Mouse (Mus musculus) left cerebral cortex, adult 8-10 months (tissue): ENCODE data around the gene Arhgef28. TPM values are rescaled to one million over a fixed set of nuclear protein-coding genes. Genes with fewer than 3 reads are reported as not detected.

ENCODE experiments used
- DNase-seq, 2 experiments: peaks; one replicate each; pipeline ENCODE4 v3.0.0; 2022; ENCODE audit warnings: low spot score in 2 of 2
- total RNA-seq, 4 experiments: library from RNA; stranded (reverse); gene quantifications; 2 replicates each; pipeline ENCODE4 v1.2.4; 2022

Gene Arhgef28
- total RNA-seq, 4 experiments from 2014 or later: 29.5 to 41.9 (median 34.7) TPM

DNA sequence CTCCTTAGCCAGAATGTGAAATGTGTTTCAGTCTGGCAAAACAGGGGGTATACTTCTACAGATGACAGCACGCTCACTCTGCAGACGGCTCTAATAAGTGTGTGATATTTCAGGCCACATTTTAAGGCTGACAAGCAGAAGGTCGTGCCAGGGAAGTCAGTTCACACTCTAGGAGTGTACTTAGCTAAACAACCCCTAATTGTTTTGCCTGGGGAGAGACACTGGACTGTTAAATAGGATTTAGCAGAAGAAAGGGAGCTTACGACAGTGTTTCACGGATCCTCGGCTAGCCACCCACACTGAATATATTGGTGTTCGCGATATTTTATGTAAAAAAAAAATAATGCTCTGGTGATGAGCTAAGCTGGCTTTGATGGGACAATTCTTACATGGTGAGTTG is 286.6 kb downstream of the Arhgef28 start:
- DNase-seq: no peak

DNA sequence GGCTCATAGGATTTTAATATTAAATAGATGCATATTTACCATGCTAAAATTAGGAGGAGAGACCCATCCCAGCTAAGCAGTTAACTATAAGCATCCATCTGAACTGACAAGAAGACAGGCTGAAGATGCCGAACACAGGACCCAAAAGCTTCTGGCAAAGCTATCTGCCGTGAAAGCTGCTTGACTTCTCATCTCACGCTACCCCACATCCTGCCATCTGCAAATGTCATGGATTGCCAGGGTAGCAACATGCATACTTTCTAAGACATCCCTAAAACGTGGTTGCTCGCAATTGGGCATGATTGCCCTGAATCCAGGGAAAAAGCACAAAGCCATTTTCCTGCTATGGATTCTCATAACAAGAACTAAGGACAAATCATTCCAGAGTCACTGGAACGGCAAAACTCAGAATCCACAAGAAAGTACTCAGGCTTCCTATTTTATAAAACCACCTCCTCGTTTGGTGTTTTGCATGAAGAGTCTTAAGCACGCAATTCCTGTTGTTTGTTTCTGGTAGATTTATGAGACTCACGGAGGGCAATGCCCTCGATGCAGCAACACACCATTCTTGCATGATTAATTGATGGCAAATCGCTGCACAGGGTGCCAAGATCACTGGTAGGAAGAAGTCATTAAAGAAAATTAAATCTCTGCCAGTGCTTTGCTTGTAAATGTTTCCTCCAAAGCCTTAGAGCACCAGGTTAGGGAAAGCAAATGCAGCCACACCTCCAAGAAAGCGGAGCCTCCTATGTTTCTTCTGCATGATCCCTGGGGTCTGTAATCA is 287.9 kb downstream of the Arhgef28 start:
- no peak for DNase-seq

DNA sequence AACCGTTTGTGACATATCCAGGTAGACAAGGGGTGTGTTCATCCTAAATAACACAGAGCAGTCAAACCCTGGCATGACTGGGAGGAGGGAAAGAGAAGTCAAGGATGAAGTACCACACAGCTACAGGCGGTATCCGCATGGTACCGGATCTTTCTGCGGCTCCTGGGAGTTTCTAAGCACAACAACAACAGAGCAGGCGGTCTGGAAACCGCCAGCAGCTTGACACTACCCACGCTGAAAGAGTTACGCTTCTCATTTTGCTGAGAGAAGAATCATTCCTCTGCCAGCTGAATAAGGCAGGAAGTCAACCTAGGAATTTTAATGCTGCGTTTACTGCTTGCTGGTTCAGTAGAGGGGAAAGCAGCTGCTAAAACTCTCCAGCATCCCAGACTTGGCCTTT is 295.2 kb downstream of the Arhgef28 start:
- DNase-seq: peak; percentile 35 to 80

DNA sequence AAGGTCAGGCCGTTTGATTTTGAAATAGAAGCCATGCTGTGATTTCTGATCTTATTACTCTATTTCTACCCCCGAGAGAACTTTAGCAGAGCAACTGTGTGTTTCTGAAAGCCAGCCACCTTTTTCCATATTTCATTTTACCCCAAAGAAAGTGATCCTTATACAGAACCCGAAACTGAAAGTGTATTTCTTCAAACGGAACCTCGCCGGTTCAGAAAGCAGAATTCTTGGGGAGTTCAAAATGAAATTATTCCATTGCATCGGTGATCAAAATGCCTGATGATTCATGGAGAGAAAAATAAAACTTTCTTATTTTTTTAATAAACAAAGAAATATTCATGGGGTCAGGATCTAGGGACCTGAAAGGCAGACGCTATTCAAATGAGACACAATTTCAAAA is 303.4 kb downstream of the Arhgef28 start:
- no peak for DNase-seq

DNA sequence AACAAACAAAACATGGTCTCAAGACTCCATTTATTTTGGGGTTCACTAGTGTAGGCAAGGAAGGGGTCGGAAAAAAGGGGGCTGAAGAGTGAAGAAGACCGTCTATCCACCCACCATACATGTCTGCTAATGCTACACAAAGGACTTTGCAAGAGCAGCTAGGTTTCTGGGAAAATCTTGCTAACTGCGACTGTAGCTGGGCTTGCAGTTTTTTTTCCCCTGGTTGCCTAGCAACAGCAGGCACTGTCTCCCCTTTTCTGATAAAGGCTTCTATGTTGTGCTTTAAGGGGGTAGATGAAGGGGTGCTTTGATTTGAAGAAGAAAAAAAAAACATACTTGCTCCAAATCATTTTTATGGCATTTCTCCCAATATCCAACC is 305.9 kb downstream of the Arhgef28 start:
- DNase-seq: peak in 1 of 2 experiments; percentile 70

DNA sequence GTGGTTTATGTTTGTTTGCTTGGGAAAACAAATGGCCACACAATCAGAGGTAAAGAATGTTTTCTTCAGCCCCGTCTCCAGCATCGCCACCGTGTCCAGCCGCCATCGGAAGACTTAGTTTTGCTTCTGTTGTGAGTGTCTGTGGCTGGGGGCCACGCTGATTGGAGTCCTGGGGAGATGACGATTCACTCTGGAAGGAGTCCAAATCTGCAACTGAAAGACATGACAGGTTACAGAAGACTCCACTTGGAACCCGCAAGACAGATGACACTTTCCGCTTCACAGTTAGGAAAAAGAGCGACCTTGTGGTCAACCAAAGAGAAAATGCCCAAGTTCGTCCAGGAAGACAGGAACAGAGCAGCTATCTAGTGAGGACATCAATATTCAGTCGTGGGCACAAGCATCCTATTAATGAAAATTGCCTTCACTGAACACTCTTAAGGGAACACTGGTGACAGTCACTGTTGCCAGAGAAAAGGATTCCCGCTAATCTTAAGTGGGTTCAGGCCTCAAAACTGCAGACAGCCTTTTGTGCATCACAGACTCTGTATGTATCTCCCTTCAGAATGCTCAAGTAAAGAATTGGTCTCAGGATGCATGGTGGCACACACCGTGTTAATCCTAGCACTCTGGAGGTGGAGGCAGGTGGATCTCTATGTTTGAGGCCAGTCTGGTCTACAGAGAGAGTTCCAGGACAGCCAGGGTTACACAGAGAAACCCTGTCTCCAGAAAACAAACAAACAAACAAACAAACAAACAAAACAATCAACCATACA is 306.4 kb downstream of the Arhgef28 start:
- no peak for DNase-seq

DNA sequence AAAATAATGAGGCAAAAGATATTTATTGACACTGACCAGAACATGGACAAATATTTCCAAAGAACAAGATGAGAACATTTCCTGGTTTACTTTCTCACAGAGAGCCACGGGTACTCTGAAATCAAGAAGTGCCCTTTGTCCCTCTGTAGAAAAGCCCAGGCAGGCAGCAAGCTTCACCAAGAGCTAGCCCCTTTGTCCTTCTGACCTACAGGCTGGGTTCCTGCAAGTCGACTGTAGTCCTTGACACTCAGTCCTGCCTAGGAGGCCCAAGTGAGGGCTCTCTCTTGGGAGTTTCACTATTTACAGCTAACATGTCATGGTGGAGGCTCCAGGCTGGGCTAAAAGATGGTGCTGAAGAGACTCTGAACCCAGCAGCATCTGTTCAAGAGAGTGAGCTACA is 307.6 kb downstream of the Arhgef28 start:
- no peak for DNase-seq

DNA sequence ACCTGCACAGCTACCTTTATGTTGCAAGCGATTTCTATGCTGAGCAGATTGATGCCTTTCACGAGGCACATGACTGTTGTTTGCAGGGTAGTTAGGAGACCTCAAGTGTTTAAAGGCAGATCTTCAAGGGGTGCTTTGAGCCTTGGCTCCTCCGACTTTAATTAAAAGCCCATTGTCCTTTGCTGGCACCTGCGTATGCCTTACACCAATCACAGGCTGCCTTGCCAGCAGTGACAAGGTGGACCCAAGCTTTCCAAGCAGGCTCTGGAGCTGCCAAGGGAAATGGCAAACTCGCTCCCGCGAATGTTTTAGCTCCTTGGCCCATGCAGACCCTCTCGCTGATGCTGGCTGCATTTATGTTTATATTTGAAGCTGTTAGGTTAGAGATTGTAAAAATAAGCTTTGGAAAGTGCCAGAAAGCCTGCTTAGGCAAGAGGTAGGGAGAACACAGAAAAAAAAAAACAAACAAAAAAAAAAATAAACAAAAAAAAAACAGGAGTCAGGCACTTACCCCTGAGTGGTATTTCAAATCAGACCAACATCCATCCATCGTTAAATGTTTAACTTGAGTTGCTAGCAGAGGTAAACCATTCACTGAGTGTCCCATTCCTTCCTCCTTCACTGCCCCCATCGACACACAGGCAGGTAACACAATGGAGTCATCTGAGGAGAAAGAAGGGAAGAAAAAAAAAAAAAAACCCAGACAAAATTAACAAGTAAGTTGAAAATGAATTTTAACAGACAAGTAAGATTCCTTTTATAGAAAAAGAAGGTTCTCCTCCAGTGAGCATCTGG is 313.0 kb downstream of the Arhgef28 start:
- DNase-seq: no peak

DNA sequence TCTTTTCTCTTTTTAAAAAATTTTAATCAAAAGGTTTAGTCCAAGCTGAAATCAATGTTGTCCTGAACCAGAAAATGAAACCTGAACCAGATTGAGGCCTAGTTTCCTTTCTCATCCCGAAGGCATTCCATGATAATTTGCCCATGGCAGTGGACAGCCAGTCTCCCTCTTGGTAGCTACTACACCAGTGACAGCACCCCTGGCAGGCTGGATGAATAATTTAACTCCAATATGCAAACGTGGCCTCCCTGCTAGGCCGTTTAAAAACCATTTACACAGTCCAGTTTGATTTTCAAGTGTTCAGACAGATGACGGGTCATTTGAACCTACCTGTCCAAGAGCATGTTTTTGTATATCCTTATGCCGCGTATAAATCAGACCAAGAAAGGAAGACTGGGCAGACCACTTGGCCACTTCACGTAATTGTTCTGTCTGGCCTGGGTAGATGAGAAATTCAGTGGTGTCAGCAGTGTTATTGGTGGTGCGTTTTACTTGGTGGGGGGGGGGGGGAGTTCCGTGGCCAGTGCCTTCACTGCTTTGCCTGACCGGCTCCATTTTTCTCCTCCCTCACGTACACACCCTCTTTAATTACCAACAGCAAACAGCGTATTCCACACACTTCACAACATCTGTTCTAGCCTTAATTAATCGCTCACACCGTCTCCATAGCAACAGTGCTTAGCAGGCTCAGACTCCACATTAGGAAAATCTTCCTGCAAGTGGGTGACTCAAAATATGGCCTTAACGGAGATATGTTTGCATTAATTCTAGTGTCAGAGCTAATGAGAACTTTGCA is 314.0 kb downstream of the Arhgef28 start:
- peak in 1 of 2 experiments; percentile 62 for DNase-seq

DNA sequence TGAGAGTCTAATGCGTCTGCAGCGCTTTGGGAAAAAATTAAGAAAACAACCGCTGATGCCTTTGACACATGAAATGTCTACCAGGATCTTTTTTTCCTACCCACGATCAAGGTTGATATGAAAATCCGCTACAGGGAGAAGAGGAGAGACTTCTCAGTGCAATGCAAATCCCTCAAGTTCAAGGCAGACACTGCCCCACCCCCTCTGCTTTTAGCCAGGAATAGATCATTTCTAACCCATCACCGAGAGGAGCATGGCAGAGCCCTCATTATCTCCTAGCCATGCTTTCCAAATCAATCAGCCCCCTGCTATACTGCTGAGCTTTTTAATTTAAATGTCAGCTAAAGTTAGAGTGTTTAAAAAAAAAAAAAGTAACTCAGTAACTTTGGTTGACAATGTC is 318.2 kb downstream of the Arhgef28 start:
- peak in 1 of 2 experiments; percentile 23 for DNase-seq

DNA sequence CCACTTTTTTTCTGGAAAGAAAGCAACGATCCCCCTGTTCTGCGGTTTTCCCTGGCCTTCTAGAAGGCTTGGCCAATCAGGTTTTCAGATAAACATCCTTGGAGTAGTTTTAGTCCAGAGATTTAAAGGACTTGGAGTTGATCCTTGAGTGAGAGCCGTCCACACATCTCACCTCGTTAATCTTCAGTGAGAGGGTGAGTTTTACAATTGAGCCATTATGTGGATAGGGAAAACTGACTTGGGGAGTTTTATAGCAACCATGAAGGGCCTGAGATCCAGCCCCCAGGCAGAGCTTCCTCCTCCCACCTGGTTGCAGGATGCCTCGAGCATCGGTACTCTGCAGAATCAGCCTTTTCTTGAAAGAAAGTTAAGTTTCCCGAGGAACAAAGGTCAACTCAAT is 318.7 kb downstream of the Arhgef28 start:
- no peak for DNase-seq

DNA sequence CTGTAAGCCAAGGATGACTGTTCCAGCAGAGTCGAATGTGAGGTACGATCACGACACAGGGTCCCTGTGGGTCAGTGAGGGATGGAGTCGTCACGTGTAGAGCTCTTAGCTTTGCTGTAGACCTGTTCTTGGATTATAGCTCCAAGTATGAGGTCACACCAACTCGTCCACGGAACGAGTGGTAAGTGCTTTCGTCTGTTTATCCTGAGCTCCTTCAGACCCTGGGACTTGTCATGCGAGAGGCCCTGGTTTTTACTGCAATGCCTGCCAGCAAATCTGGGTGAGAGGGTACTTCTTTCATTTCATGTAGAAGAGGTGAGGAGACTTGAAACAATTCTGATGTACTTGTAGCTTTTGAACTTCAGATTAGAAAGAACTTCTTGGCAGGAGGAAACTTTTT is 322.6 kb downstream of the Arhgef28 start:
- DNase-seq: no peak

DNA sequence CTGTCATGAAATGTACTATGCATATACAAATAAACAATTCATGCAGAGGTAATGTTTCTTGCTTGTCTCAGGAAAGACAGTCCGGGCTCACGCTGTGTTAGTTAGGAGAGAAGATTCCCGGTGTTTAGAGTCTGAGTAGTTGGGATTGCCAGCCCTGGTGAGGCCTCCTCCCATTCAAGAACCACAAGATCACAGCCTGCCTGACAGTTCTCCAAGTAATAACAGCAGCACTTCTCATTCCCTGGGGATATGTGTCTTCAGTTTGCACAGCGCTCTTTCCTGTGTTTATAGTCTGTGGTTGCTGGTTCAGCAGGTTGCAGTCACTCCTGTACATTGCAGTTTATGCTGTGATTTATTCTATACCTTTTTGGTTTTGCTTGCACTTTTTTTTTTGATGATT is 329.8 kb downstream of the Arhgef28 start:
- no peak for DNase-seq

DNA sequence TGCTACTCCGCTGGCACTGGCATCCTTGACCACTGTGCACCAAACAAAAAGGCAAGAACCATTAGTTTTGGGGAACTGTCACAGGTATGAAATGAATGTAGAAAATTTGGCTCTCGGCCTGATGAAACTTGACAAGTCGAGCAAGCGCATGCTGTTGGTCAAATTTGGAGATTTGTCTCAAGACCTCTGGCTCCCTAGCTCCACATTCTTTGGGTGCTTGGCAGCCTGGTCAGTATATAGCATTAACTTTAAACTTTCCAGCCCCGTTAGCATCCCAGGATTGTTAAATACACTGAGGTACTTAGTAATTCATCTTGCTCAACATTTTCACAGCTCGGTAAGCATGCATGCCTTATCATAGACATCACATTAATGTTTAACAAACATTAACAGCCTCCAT is 330.2 kb downstream of the Arhgef28 start:
- no peak for DNase-seq

DNA sequence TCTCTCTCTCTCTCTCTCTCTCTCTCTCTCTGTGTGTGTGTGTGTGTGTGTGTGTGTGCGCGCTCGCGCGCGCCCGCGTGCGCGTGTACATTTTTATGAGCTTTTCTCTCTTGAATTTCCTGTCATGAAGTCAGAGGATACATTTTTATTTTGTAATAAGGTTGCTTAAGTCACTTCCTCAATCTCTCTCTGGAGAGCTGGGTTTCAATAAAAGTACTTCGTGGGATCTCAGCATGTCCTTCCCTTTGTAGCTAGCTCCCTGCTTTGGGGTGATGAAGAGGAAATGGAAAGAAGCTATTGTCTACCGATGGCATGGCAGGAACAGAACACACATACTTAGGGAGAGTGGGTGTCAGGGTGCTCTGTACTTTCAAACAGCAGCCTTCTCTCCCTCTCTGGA is 336.8 kb downstream of the Arhgef28 start:
- no peak for DNase-seq

DNA sequence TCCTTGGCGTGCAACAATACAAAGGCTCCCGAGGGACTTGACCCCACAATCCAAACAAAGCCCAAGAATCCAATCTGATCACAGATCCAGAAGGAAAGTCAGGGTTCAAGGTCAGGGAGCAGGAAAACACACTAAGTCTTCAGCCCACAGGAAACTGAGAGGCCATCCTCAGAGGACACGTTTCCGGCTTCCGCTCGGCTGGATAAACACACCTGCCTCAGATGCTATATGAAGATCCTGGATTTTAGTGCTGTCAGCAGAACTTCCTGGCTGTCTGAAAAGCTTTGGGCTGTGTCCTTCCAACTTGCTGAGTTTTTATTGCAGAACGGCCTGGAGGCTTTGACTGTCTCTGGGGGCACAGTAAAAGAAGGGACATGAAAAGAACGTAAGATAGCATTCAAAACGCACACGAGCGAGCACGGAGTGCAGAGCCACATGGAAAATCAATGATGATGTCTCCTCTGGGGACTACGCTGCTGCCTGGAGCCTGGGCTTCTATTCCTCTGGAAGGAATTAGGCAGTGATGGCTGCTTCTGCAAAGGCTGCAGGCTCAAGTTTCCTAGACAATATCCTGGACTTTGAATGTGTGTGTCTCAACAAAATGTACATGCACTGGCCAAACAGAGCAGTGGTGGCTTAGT is 338.8 kb downstream of the Arhgef28 start:
- no peak for DNase-seq

DNA sequence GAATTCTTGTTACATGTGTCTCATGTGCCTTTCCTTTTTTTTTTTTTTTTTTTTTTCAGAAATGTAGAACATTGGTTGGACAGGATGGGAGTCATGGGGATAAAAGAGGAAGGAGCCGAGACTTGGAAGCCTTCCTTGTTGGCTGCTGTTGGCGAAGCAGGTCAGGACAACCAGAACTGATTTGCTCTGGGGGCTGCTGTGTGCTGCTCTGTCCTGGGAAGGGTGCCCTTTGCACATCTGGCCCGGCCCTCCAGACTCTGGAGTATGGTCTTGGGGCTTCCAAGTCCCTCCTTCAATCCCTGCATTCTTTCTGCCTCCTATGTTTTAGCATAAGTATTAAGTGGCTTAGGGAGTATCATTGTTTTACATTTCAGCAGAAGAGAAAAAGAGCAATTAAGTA is 347.2 kb downstream of the Arhgef28 start:
- DNase-seq: no peak

DNA sequence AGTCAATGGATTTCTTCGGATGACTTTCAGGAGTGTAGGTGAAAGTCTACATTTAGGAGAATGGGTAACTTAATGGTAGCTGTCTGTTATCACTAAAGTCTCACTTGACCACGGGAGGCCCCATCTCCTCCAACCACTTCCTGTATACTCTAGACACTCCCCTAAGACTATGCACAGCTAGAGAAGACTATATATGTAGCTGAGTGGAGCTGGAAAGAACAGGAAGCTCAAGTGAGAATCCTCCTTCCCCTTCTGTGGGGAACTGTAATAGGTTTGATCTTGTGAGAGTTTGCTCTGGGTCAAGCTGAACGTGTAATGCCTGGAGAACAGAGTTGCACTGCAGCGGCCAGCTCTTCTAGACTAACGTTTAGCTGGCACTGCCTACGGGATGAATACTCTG is 348.4 kb downstream of the Arhgef28 start:
- DNase-seq: no peak

DNA sequence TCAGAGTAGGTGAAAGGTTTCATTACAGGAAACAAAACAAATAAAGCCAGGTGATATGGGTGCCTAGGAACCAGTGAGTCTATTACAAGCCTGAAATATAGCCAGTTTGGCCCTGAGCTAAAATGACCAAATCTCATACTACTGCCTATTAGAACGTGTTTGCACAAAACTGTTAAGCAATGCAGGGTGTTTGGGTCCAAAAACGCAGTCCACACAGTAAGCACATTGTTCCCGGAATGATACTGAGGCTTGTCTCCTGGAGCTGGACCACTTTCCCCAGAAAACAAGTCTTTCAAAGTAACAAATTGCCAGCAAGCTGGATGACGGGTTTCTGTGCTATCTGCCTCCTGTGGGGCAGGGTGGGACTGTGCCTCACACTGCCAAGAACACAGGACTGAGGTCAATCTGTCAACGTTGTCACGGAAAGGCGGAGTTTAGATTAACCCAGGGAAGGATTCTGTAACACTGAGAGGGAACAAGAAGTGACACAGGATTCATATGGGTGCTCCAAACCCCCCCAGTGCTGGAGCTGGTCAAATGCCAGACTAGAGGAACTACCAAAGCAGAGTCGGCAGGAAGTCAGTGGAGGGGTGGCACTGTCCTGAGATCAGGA is 352.8 kb downstream of the Arhgef28 start:
- DNase-seq: no peak
